Mouse (Mus musculus): ENCODE results near the gene Tnfrsf13b. TPM values are rescaled to one million over a fixed set of nuclear protein-coding genes. Genes with fewer than 3 reads are reported as not detected.
"Not testable (repeated sequence)": the region's sequence is repeated elsewhere in the genome, so short reads cannot be mapped to it uniquely, and the experiment has no call there.

Gene Tnfrsf13b
- total RNA-seq, 1 experiment from 2014 or later = 0.43 TPM

DNA sequence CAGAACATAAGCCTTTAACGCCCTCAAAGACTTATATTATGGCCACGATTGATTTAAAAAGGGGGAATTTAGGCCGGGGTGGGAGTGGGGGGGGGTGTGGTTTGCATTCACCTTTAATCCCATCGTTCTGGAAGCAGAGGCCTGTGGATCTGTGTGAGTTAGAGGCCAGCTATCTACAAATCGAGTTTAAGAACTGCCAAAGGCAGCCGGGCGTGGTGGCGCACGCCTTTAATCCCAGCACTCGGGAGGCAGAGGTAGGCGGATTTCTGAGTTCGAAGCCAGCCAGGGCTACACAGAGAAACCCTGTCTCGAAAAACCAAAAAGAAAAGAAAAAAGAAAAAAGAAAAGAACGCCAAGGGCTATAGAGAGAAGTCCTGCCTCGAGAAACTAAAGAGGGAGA is 46.9 kb downstream of the Tnfrsf13b start:
- DNase-seq = not testable (repeated sequence)

DNA sequence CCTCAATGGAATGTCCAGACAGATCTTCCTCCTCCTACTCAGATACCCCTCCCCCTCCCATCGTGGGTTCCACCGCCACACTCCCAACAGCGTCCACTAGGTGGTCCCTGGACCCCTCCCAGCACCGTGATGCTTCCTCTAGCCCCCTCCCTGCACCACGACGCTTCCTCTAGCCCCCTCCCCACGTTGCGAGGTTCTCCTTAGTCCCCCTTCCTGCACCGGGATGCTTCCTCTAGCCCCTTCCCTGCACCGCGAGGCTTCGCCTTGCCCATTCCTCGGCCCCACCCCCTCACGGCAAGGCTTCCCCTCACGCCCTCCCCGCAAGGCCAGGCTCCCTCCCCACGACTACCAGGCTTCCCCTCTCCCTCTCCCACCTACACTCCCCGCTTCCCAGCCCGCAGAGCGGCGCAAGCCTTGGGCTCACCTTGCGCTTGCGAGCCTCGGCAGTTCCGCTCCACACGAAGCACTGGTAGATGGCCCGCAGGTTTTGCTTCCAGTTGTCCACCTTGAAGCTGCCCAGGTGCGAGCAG is 47.8 kb downstream of the Tnfrsf13b start:
- DNase-seq = peak; percentile 60

DNA sequence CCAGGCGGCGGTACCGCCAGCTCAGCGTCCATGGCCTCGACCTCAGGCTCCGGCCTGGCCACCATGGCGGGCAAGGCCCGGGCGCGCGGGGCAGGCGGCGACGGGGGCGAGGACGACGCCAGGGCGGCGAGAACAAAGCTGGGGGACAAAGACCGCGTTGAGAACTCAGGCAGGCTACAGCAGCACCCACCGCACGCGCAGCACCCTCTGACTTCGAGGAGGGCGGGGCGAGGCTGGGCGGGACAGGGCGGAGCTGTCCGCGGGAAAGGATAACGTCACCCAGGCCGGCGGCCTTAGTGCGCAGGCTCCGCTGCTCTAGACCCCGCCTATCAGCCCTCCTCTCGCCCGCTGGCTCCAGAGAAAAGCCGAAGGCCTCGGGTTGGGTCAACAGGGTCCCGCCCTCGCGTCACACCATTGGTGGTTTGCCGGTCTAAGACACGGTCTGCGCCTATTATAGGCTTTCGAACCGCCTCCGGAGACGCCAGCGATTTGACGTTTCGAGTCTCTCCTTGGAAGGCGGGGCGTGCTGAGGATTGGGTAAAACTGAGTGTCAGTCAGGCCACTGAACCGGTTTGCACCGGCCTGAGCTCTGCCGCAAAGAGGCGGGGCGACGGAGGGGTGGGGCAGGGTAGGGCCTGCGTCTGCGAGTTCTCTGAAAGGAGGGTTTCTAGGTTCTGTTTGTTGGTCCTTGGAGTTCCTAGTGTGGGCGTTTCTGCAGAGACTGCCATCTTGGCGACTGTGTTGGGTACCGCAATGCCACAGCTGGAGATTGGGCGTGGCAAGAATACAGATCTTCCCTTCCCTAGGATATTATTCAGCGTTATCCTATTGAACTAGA is 48.5 kb downstream of the Tnfrsf13b start, which contains the start of gene Usp22:
Usp22 (minus strand) TSS at position 235 of the 838 bp plus-strand sequence.
- peak; percentile 99 for DNase-seq

DNA sequence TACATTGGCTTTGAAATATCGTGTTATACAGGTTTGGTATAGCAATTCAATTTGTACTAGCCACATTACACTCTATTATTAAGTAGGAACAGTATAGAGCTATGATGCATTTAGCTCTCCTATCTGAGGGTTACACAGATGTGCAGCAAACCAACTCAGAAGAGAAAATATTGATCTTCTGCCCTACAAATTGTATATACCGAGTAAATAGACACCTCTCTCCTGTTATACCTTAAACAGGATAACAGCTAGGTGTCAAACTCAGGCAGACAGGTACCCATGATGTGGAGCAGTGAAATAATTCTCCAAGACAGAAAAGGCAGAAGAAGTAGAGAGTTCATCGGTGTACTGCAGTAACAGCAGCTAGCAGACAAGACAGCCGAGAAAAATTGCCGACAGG is 49.2 kb downstream of the Tnfrsf13b start:
- DNase-seq = no peak

DNA sequence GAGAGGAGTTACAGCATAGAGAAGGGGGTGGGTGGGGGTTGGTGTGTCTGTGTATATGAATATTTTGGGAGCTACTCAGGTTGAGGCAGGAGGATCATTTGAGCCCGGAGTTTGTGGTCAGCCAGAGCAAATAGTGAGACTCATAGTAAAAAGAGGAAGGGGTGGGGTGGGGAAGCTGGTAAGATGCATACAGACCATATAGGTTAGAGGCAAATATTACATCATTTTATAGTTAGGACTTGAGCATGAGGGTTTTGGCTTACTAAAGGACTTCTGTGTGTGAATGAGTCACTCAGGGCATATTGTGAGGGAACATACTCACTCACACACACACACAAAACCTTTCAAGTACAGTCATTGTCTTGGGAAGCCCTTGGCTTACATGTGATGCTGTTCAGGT is 49.8 kb downstream of the Tnfrsf13b start:
- DNase-seq = no peak

DNA sequence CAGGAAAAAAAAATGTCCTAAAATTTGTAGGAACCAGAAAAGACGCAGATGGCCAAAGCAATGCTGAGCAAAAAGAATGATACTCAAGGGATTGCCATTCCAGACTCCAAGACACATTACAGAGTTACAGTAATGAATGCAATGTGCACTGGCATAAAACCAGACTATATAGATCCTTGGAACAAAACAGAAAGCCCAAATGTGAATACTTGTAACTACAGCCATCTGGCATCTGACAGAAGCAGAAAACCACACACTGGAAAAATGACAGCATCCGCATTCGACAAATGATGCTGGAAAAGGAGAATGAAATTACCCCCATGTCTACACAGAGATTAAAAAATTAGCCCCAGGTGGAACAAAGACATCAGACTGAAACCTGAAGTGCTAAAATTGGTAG is 53.8 kb downstream of the Tnfrsf13b start:
- no peak for DNase-seq

DNA sequence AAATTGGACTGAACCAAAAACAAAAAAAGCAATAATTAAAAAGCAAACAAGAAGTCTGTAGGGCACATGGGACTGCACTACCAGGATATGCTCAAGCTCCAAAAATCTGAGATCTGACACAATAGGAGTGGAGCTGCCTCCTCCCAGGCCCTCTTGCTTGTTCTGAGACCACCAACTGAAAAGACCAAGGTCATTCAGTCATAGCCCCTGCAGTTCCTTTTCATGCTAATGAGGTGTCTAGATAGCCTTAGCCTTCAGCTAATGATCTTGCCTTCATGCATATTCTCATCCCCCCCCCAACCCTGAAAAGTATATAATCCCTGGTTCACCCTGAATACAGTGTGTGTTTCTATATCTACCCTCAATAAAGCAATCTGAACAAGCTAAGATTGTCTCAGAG is 55.1 kb downstream of the Tnfrsf13b start:
- no peak for DNase-seq

DNA sequence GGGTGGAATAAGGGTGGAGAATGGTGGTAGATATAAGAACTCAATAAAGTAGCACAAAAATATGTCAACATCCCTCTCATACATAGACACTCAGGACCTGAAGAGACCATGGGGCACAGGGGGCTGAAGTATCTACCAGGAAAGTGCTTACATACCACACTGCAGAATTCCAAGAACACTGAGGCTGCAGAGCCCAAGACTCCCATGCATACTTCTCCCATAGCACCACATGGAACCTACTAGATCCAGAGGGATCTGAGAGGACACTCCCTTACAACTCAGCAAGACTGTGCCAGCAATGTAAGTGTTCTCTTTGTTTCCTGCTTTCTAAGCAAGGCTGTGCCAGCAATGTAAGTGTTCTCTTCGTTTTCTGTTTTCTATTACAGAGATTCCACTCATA is 57.3 kb downstream of the Tnfrsf13b start:
- no peak for DNase-seq

DNA sequence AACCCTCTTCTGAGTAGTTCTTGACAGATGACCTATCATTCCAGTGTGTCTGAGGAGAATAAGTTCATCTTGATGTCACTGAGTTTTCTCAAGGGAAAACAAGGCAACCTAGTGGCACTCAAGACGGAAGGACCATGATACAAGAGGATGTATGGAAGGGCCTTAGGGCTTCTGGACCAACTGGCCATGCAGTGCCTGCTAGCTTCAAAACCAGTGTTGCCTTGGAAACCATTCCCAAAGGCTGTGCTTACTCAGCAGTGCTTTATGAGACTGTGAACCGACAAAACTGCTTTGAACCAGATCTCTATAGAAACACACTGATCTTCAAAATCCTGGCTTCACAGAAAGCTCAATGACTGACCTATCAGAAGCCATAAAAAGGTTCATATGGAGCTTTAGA is 64.2 kb downstream of the Tnfrsf13b start:
- DNase-seq = no peak

DNA sequence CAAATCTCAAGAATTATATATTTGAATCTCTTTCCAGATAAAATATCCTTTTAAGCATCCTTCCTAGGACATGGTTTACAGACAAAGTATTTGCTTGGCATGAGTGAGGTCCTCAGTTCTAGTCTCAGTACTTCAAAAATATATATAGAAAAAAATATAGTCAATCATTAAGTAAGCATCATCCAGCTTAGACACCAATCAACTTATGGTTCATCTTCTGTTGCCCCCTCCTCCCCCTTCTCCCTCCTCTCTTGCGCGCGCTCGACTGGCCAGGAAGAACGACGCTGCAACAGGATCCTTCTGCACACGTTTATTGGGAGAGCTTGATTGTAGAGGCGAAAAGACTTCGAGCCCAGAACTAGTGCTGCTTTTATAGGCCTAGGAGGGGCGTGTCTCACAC is 65.6 kb downstream of the Tnfrsf13b start:
- not testable (repeated sequence) for DNase-seq

DNA sequence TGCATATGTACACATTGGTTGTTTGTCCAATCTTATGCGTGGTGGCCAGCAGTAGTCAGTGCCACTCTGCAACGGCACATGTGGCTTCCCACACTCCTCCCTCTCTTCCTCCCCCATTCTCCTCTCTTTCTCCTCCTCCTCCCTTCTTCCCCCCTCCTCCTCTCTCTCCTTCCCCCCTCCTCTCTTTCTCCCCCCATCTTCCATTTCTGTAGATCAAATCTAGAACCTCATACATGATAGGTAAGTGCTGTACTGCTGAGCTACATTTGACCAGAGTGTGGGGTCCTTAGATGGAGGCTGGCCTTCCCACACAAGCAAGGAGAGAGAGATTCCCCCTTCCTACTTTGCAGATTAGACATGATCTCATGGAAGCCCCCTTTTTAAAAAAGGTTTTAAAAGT is 66.2 kb downstream of the Tnfrsf13b start:
- DNase-seq = no peak

DNA sequence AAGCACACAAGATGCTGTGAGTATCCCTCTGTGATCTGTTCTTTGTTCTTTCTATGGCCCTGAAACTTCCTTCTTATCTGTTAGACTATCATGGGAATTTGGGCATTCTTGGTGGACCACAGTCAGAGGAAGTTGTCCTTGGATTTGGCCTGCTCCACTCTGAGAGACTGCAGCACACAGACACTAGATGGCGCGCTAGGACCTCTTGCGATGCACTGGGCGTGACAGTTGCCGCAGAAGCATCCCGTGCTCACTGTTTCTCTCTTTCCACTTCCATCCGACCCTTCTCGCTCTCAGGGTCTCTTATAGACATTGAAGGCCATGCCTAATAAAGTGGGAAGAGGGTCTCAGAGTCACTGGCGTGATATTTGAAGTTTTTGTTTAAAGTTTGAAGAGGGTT is 66.8 kb downstream of the Tnfrsf13b start:
- DNase-seq = peak; percentile 84

DNA sequence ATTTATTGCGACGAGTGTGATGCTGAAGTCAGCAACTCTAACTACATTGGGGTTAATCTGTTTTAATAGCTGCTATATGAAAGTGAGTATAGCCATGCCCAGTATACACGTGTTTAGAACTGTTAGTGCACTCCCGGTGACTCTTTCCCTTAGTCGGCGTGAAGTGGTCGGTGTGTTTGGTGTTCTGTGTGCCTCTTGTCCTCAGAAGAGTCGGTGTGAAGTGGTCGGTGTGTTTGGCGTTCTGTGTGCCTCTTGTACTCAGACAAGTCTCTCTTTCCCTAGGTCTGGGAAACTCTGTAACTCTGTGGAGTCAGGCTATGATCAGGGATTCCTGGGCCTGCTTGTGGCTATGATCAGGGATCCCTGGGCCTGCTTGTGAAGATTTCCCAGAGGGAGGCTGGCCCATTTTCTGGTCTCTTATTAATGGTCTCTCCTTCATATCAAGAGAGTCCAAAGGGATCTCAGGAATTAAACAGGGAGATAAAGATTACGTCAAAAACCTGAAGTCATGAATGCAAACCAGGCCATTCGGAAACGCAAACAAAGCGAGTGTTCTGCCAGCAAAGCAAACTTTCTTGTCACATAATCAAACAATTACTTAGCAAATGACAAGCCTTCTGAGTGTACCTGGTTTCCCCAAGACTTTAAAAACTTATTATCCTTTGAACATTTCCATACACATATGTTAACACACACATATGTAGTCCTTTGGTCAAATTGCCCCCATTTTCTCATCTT is 70.2 kb downstream of the Tnfrsf13b start:
- no peak for DNase-seq

DNA sequence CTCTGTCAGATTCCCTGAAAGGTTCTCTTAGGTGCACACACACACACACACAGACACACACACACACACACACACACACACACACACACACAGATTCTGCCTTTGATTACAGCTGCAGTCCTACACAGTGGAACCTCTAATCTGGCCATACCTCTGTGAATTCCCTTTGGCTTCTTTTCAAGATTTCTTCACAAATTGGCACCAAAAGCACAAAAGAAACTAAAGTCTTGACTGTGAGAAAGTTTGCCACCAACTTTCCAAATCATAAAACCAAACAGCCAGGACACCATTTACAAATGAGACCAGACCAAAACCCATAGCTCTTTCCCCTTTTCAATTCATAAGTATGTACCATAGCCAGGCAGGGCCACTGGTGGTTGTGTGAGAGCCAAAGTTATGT is 71.4 kb downstream of the Tnfrsf13b start:
- no peak for DNase-seq

Other genes starting within 250 kb of the Tnfrsf13b start
- gene Tmem11, start 247.5 kb upstream of the Tnfrsf13b start, total RNA-seq (2021) = 40.4 and 41.5 TPM in 2 replicates
- 21.5 and 27.5 TPM in 2 replicates for gene Natd1, start 212.0 kb upstream of the Tnfrsf13b start, total RNA-seq (2021)
- 128 and 161 TPM in 2 replicates for gene Map2k3, start 194.7 kb upstream of the Tnfrsf13b start, total RNA-seq (2021)
- gene Kcnj12, start 104.2 kb upstream of the Tnfrsf13b start, total RNA-seq (2021) = 2.2 TPM in 2 replicates
- gene Usp22, start 48.3 kb downstream of the Tnfrsf13b start, total RNA-seq (2021) = 68.9 and 103 TPM in 2 replicates
- gene Aldh3a1, start 80.8 kb downstream of the Tnfrsf13b start, total RNA-seq (2021) = 0.88 and 1.1 TPM in 2 replicates
- gene Aldh3a2, start 140.7 kb downstream of the Tnfrsf13b start, total RNA-seq (2021) = 54.9 and 69.0 TPM in 2 replicates
- not detected in 2 replicates for gene Slc47a2, start 216.1 kb downstream of the Tnfrsf13b start, total RNA-seq (2021)

Measured in adrenal gland, postnatal 25 days (tissue).